Mouse (Mus musculus) layer of hippocampus, adult 9-11 months (tissue): ENCODE results near the gene Cfap58.

ENCODE experiments used
- DNase-seq: peaks from one replicate; pipeline ENCODE4 v3.0.0; 2022

Gene Cfap58

GRCm38 (mm10) chr19:47980241-47980640 lies 42.8 kb downstream of the Cfap58 start:
- DNase-seq, result no peak

GRCm38 (mm10) chr19:47985606-47986213 lies 48.2 kb downstream of the Cfap58 start:
- no peak for DNase-seq

- DNase-seq, result no peak
Observed at GRCm38 (mm10) chr19:47987986-47988385, 50.5 kb downstream of the Cfap58 start.

GRCm38 (mm10) chr19:47988456-47988855 lies 51.0 kb downstream of the Cfap58 start:
- DNase-seq, result peak; percentile 20

GRCm38 (mm10) chr19:47988880-47989574 lies 51.6 kb downstream of the Cfap58 start:
- DNase-seq, result no peak

GRCm38 (mm10) chr19:47989575-47989891 lies 52.1 kb downstream of the Cfap58 start:
- DNase-seq, result no peak

- DNase-seq, result no peak
Observed at GRCm38 (mm10) chr19:48001240-48001639, 63.8 kb downstream of the Cfap58 start.

- no peak for DNase-seq
Observed at GRCm38 (mm10) chr19:48001774-48002173, 64.3 kb downstream of the Cfap58 start.

- no peak for DNase-seq
Observed at GRCm38 (mm10) chr19:48008771-48009413, 71.4 kb downstream of the Cfap58 start.

GRCm38 (mm10) chr19:48009586-48010331 lies 72.3 kb downstream of the Cfap58 start:
- DNase-seq, result no peak

GRCm38 (mm10) chr19:48020103-48020502 lies 82.6 kb downstream of the Cfap58 start:
- DNase-seq, result no peak

- DNase-seq, result no peak
Observed at GRCm38 (mm10) chr19:48021435-48021834, 84.0 kb downstream of the Cfap58 start.

GRCm38 (mm10) chr19:48022763-48023162 lies 85.3 kb downstream of the Cfap58 start:
- no peak for DNase-seq

GRCm38 (mm10) chr19:48023726-48024125 lies 86.3 kb downstream of the Cfap58 start:
- DNase-seq, result no peak

- no peak for DNase-seq
Observed at GRCm38 (mm10) chr19:48025366-48025765, 87.9 kb downstream of the Cfap58 start.

- DNase-seq, result no peak
Observed at GRCm38 (mm10) chr19:48026882-48027281, 89.4 kb downstream of the Cfap58 start.

- no peak for DNase-seq
Observed at GRCm38 (mm10) chr19:48039554-48039953, 102.1 kb downstream of the Cfap58 start.

- no peak for DNase-seq
Observed at GRCm38 (mm10) chr19:48047315-48047714, 109.8 kb downstream of the Cfap58 start.

GRCm38 (mm10) chr19:48049361-48049760 lies 111.9 kb downstream of the Cfap58 start:
- DNase-seq, result no peak

GRCm38 (mm10) chr19:48063289-48063688 lies 125.8 kb downstream of the Cfap58 start:
- DNase-seq, result no peak

- no peak for DNase-seq
Observed at GRCm38 (mm10) chr19:48079718-48080117, 142.2 kb downstream of the Cfap58 start.

- no peak for DNase-seq
Observed at GRCm38 (mm10) chr19:48081456-48081855, 144.0 kb downstream of the Cfap58 start.
